Mouse (Mus musculus) lung, embryonic 14.5 days (tissue): ENCODE results near the gene Xrcc4. TPM values are rescaled to one million over a fixed set of nuclear protein-coding genes. Genes with fewer than 3 reads are reported as not detected.

Experiments
- ATAC-seq: fragments of 200-750 bp; cut with Nextera tagmentation; 2 replicates; pipeline ENCODE4 v1.8.0; 2017; ENCODE audit warnings: mild to moderate bottlenecking, moderate TSS enrichment, moderate library complexity; ENCODE audit not compliant: insufficient read depth
- DNase-seq: peaks from one replicate; pipeline ENCODE4 v3.0.0-alpha.2; 2015
- H3K27ac ChIP-seq: fragments of 300-500 bp; sonication (generic); 2 replicates; pipeline ENCODE4 v1.5.1; 2014; ENCODE audit warnings: low read depth, mild to moderate bottlenecking, moderate library complexity
- H3K27me3 ChIP-seq: fragments of 300-500 bp; sonication (generic); 2 replicates; pipeline ENCODE4 v1.6.1; 2014; ENCODE audit warnings: low read length, control low read depth; ENCODE audit not compliant: insufficient read depth
- H3K36me3 ChIP-seq: fragments of 300-500 bp; sonication (generic); 2 replicates; pipeline ENCODE4 v1.6.1; 2014; ENCODE audit warnings: control low read depth; ENCODE audit not compliant: insufficient read depth
- H3K4me1 ChIP-seq: fragments of 300-500 bp; sonication (generic); 2 replicates; pipeline ENCODE4 v1.6.1; 2014; ENCODE audit warnings: antibody characterized with exemption, control low read depth; ENCODE audit not compliant: insufficient read depth
- H3K4me2 ChIP-seq: fragments of 300-500 bp; sonication (generic); 2 replicates; pipeline ENCODE4 v1.6.1; 2014; ENCODE audit warnings: mild to moderate bottlenecking
- H3K4me3 ChIP-seq: fragments of 300-500 bp; sonication (generic); 2 replicates; pipeline ENCODE4 v1.5.1; 2014; ENCODE audit warnings: low read depth, low read length
- H3K9ac ChIP-seq: fragments of 300-500 bp; sonication (generic); 2 replicates; pipeline ENCODE4 v1.6.1; 2014
- H3K9me3 ChIP-seq: fragments of 300-500 bp; sonication (generic); 2 replicates; pipeline ENCODE4 v1.6.1; 2016; ENCODE audit warnings: low read depth, low read length, control low read depth
- CTCF ChIP-seq: IDR thresholded peaks from 2 replicates; pipeline ENCODE4 v1.5.1; 2016; ENCODE audit warnings: antibody characterized with exemption, low read depth
- WGBS: fragments of 180-500 bp; shearing (Covaris S2); extraction: QIAGEN DNeasy Blood & Tissue Kit; methylation state at CpG from one replicate; pipeline ENCODE4 v1.1.7; 2014; 5-methylcytosine and 5-hydroxymethylcytosine counted together
- polyA plus RNA-seq: library from polyadenylated mRNA; unstranded; fragments of >200 nt; fragmentation: Nextera tagmentation; extraction: Ambion mirVana; gene quantifications from 2 replicates; pipeline ENCODE4 v1.2.1, GENCODE M21; 2014

Xrcc4 gene
- polyA plus RNA-seq, 1 experiment from 2014 or later: 10.5 TPM

GRCm38 (mm10) chr13:89743201-89743600 is 346.2 kb downstream of the Xrcc4 start:
- DNase-seq: peak; percentile 44

GRCm38 (mm10) chr13:89742686-89743200 is 346.7 kb downstream of the Xrcc4 start:
- DNase-seq (peak; percentile 64), ATAC-seq (no peak; the same call in 1 of the 2 replicates)
- peak overlapping the region; percentile 68 for H3K4me3 ChIP-seq
- H3K4me2 ChIP-seq: peak overlapping the region; percentile 69
- H3K9me3 ChIP-seq: no peaks in the 10 kb centered on the region
- H3K4me1 ChIP-seq: peaks cover 3% of the 10 kb centered on the region; the same call in 1 of the 2 replicates
- no peak for TF ChIP-seq CTCF
- H3K27ac ChIP-seq: peak overlapping the region; percentile 96
- H3K9ac ChIP-seq: peak overlapping the region; percentile 83
- 0 out of 2 replicates have a peak, but pooled peaks cover under 1% of the 10 kb centered on the region for H3K36me3 ChIP-seq
- no peaks in the 10 kb centered on the region for H3K27me3 ChIP-seq
- WGBS: 2% methylated on average over 15 of the region's 15 CpGs

More at GRCm38 (mm10) chr13:89743201-89743600, 346.2 kb downstream of the Xrcc4 start:
- Histone ChIP-seq H3K27ac (peak overlapping the region; percentile 96), H3K4me2 (peak overlapping the region; percentile 69), H3K27me3 (no peaks in the 10 kb centered on the region), H3K36me3 (no peaks in the 10 kb centered on the region), H3K4me3 (peak overlapping the region; percentile 68), H3K4me1 (no peaks in the 10 kb centered on the region), H3K9ac (peak overlapping the region; percentile 83), H3K9me3 (no peaks in the 10 kb centered on the region)
- TF ChIP-seq CTCF: no peak
- 17% methylated on average over 8 of the region's 8 CpGs for WGBS
- ATAC-seq: no peak

GRCm38 (mm10) chr13:89741766-89742685 is 347.4 kb downstream of the Xrcc4 start, which contains the start of gene Vcan:
Vcan (minus strand) TSS chr13:89742509.
- peak within 1 kb of the TSS; percentile 96 for H3K27ac ChIP-seq
- under 1% methylated on average over 40 of the region's 40 CpGs for WGBS
- ATAC-seq (peak; percentile 67), DNase-seq (peak; percentile 86)
- H3K4me3 ChIP-seq: peak within 1 kb of the TSS; percentile 68
- H3K4me2 ChIP-seq: peak within 1 kb of the TSS; percentile 69
- TF ChIP-seq CTCF: no peak
- 0 out of 2 replicates have a peak, but pooled peaks cover 4% of the 10 kb centered on the region for H3K36me3 ChIP-seq
- no peaks in the 10 kb centered on the region for H3K27me3 ChIP-seq
- H3K9me3 ChIP-seq: no peaks in the 10 kb centered on the region
- H3K9ac ChIP-seq: peak within 1 kb of the TSS; percentile 83
- H3K4me1 ChIP-seq: peaks cover 6% of the 10 kb centered on the region

- ATAC-seq (peak; percentile 3; the same call in 1 of the 2 replicates), DNase-seq (peak; percentile 72)
- Histone ChIP-seq H3K36me3 (0 out of 2 replicates have a peak, but pooled peaks cover 4% of the 10 kb centered on the region), H3K9me3 (no peaks in the 10 kb centered on the region), H3K4me2 (peak overlapping the region; percentile 69), H3K4me3 (peak overlapping the region; percentile 68), H3K9ac (peak overlapping the region; percentile 83), H3K4me1 (peaks cover 6% of the 10 kb centered on the region), H3K27me3 (no peaks in the 10 kb centered on the region), H3K27ac (peak overlapping the region; percentile 96)
- under 1% methylated on average over 14 of the region's 14 CpGs for WGBS
- no peak for TF ChIP-seq CTCF
Measured at GRCm38 (mm10) chr13:89741116-89741551, 348.3 kb downstream of the Xrcc4 start.

GRCm38 (mm10) chr13:89740243-89741115 is 348.9 kb downstream of the Xrcc4 start:
- H3K27ac ChIP-seq: peak overlapping the region; percentile 96
- H3K4me2 ChIP-seq: peak overlapping the region; percentile 69
- peak overlapping the region; percentile 83 for H3K9ac ChIP-seq
- peak overlapping the region; percentile 68 for H3K4me3 ChIP-seq
- peak; percentile 67 for TF ChIP-seq CTCF
- H3K36me3 ChIP-seq: 0 out of 2 replicates have a peak, but pooled peaks cover 4% of the 10 kb centered on the region
- H3K27me3 ChIP-seq: no peaks in the 10 kb centered on the region
- no peaks in the 10 kb centered on the region for H3K9me3 ChIP-seq
- ATAC-seq (peak; percentile 80), DNase-seq (peak; percentile 94)
- under 1% methylated on average over 33 of the region's 33 CpGs for WGBS
- peaks cover 6% of the 10 kb centered on the region for H3K4me1 ChIP-seq

- H3K9ac ChIP-seq: peak overlapping the region; percentile 67
- TF ChIP-seq CTCF: no peak
- no peaks in the 10 kb centered on the region for H3K9me3 ChIP-seq
- under 1% methylated on average over 24 of the region's 24 CpGs for WGBS
- peak overlapping the region; percentile 68 for H3K4me3 ChIP-seq
- H3K36me3 ChIP-seq: 0 out of 2 replicates have a peak, but pooled peaks cover 4% of the 10 kb centered on the region
- H3K4me1 ChIP-seq: peaks cover 11% of the 10 kb centered on the region
- DNase-seq (no peak), ATAC-seq (peak; percentile 9; the same call in 1 of the 2 replicates)
- H3K27me3 ChIP-seq: no peaks in the 10 kb centered on the region
- H3K27ac ChIP-seq: peak overlapping the region; percentile 96
- peak overlapping the region; percentile 69 for H3K4me2 ChIP-seq
Measured at GRCm38 (mm10) chr13:89739696-89740242, 349.6 kb downstream of the Xrcc4 start.
